Mouse (Mus musculus): Measurements from ENCODE around the gene Kdelc2. TPM values are rescaled to one million over a fixed set of nuclear protein-coding genes. Genes with fewer than 3 reads are reported as not detected.

The Kdelc2 gene
- total and polyA plus RNA-seq, 2 experiments from 2014 or later: 5.5 to 8.1 TPM

DNA sequence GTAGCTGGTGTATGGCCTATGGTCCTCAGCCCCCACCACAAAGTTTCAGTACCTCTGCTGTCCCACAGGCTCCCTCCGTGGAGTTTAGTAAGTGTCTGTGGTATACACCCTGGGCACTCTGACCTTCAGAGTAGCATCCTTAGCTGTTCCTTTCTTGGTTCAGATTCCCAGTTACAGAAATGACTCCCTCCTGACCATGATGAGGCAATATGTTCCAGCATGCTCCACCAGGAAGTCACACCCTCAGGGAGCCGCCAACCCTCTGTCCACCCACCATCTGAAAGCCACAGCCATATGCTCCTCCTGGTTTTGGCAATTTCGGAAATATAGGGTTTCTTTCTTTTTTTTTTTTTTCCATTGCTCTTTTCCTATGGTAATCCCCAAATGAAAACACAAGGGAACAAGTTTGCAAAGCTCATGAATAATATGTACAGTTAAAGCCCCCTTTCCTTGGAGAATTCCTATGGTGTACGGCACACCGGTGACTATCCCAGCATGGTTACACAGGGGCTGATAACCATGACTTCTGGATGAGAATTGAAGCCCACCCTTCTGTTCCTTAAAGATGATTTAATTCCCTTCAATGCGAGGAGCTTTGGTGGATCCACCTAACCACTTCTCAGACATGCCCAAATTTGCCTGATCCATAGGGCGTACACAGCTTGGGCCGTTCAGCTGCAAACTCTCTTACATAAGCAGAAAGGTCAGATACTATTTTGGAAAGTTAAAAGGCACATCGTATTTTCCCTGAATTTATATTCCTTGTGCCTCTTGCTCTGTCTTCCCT, 39.0 kb upstream of the Kdelc2 start:
- Histone ChIP-seq H3K27ac (no peak overlapping the region), H3K36me3 (ENCODE audit: insufficient read depth, low read length) (no peaks in the 10 kb centered on the region), H3K4me1 (ENCODE audit: insufficient read depth, low read length) (no peaks in the 10 kb centered on the region), H3K4me3 (ENCODE audit: low read length) (no peak overlapping the region), H3K9me3 (ENCODE audit: low read length) (no peaks in the 10 kb centered on the region), H3K27me3 (ENCODE audit: insufficient read depth, low read length) (no peaks in the 10 kb centered on the region), H3K4me2 (ENCODE audit: low read depth, low read length) (no peak overlapping the region), H3K9ac (replicated peaks; ENCODE audit: low read length) (no peak overlapping the region)
- WGBS: 92% methylated on average over 9 of the region's 9 CpGs
- TF ChIP-seq CTCF (IDR thresholded peaks at IDR 0.05; ENCODE audit: low read depth): no peak
- DNase-seq (ENCODE audit: low spot score) (no peak), ATAC-seq (no peak)

DNA sequence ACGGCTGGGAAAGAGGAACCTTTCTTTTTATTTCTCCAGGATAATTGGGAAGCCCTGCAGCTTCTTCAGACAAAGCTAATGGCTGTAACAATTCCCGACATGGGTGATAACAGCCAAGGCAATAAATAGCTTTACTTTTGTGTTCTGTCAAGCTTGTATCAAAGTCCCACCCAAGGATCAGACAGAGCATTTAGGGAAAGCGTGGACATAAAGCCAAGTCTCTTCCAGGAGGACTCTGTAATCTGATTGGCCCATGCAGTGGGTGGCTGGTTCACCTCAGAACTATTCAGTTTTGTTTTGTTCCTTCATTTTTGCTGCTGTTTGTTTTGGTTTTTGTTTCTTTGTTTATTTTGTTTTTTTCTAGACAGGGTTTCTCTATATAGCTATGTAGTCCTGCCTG, 38.1 kb upstream of the Kdelc2 start:
- no peak for TF ChIP-seq CTCF (IDR thresholded peaks at IDR 0.05; ENCODE audit: low read depth)
- no peaks in the 10 kb centered on the region for H3K4me1 ChIP-seq (ENCODE audit: insufficient read depth, low read length)
- H3K27me3 ChIP-seq (ENCODE audit: insufficient read depth, low read length): no peaks in the 10 kb centered on the region
- H3K4me3 ChIP-seq (ENCODE audit: low read length): no peak overlapping the region
- 64% methylated on average over 3 of the region's 3 CpGs for WGBS
- DNase-seq (ENCODE audit: low spot score) (no peak), ATAC-seq (no peak)
- H3K9me3 ChIP-seq (ENCODE audit: low read length): 0 out of 2 replicates have a peak, but pooled peaks cover under 1% of the 10 kb centered on the region
- no peak overlapping the region for H3K9ac ChIP-seq (replicated peaks; ENCODE audit: low read length)
- no peak overlapping the region for H3K4me2 ChIP-seq (ENCODE audit: low read depth, low read length)
- no peaks in the 10 kb centered on the region for H3K36me3 ChIP-seq (ENCODE audit: insufficient read depth, low read length)
- no peak overlapping the region for H3K27ac ChIP-seq

DNA sequence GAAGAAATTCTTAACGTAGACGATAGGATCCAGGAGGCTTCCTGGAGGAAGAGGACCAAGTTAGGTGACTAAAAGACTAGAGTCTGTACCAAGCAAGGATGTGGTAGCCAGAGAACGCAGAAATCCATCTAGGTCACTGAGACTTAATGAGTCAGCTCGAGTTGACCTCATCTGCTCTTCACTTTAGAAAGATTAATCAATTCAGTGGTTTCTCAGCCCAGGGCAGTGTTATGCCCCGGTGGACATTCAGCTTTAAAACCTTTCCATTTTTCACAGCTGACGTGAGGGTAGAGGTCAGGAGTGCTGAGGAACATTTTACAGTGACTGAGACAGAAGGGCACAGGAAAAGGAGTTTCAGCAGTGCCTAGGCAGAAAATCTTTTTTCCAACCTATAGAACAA, 37.4 kb upstream of the Kdelc2 start:
- Histone ChIP-seq H3K9me3 (ENCODE audit: low read length) (0 out of 2 replicates have a peak, but pooled peaks cover 4% of the 10 kb centered on the region), H3K9ac (replicated peaks; ENCODE audit: low read length) (no peak overlapping the region), H3K4me3 (ENCODE audit: low read length) (no peak overlapping the region), H3K4me2 (ENCODE audit: low read depth, low read length) (no peak overlapping the region), H3K27me3 (ENCODE audit: insufficient read depth, low read length) (no peaks in the 10 kb centered on the region), H3K36me3 (ENCODE audit: insufficient read depth, low read length) (no peaks in the 10 kb centered on the region), H3K4me1 (ENCODE audit: insufficient read depth, low read length) (no peaks in the 10 kb centered on the region), H3K27ac (no peak overlapping the region)
- no peak for TF ChIP-seq CTCF (IDR thresholded peaks at IDR 0.05; ENCODE audit: low read depth)
- no peak for ATAC-seq
- no peak for DNase-seq (ENCODE audit: low spot score)
- WGBS: 73% methylated on average over 6 of the region's 6 CpGs

DNA sequence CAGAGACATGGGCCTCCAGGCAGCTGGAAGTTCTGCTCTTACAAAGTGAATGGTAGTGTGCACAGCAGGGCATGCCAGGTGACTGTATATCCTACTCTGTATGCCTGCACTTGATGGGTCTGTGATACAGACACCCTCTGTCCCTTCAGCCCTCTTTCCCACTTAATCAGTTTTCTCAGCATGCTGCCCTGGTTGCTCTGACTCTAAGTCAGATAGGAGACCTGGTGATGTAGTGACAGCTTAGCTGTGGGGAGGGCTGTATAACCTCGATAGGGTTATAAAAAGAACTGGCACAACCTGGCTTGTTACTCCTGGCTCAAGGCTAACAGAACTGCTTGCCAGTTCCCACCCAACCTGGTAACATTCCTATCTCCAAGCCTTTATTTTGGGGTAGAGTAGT, 34.6 kb upstream of the Kdelc2 start:
- H3K9ac ChIP-seq (replicated peaks; ENCODE audit: low read length): no peak overlapping the region
- no peak overlapping the region for H3K27ac ChIP-seq
- WGBS: 81% methylated on average over 1 of the region's 1 CpGs

DNA sequence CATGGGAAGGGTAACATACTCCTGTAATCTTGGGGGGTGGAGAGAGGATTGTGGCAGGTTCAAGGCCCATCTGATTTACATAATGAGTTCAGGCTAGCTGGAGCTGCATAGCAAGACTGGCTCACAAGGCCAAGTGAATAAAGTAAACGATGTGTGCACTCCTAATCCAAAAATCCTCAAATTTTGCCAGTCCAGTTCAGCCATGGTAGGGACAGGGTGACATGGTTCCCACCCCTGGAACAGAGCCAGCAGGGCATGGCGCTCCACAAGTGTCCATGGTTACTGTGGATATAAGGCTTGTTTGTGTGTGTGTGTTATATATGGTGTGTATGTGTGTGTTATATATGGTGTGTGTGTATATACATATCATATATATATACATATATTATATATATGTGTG, 33.5 kb upstream of the Kdelc2 start:
- no peaks in the 10 kb centered on the region for H3K36me3 ChIP-seq (ENCODE audit: insufficient read depth, low read length)
- H3K4me3 ChIP-seq (ENCODE audit: low read length): no peak overlapping the region
- no peaks in the 10 kb centered on the region for H3K4me1 ChIP-seq (ENCODE audit: insufficient read depth, low read length)
- H3K4me2 ChIP-seq (ENCODE audit: low read depth, low read length): no peak overlapping the region
- no peak for TF ChIP-seq CTCF (IDR thresholded peaks at IDR 0.05; ENCODE audit: low read depth)
- H3K27me3 ChIP-seq (ENCODE audit: insufficient read depth, low read length): no peaks in the 10 kb centered on the region
- no peak overlapping the region for H3K27ac ChIP-seq
- 87% methylated on average over 2 of the region's 2 CpGs for WGBS
- DNase-seq (ENCODE audit: low spot score): no peak
- H3K9ac ChIP-seq (replicated peaks; ENCODE audit: low read length): no peak overlapping the region
- ATAC-seq: no peak
- H3K9me3 ChIP-seq (ENCODE audit: low read length): 0 out of 2 replicates have a peak, but pooled peaks cover 4% of the 10 kb centered on the region

More for the DNA sequence above, 34.6 kb upstream of the Kdelc2 start:
- no peak for ATAC-seq
- Histone ChIP-seq H3K27me3 (ENCODE audit: insufficient read depth, low read length) (no peaks in the 10 kb centered on the region), H3K4me2 (ENCODE audit: low read depth, low read length) (no peak overlapping the region), H3K9me3 (ENCODE audit: low read length) (0 out of 2 replicates have a peak, but pooled peaks cover 4% of the 10 kb centered on the region), H3K4me3 (ENCODE audit: low read length) (no peak overlapping the region), H3K36me3 (ENCODE audit: insufficient read depth, low read length) (no peaks in the 10 kb centered on the region), H3K4me1 (ENCODE audit: insufficient read depth, low read length) (no peaks in the 10 kb centered on the region)
- no peak for TF ChIP-seq CTCF (IDR thresholded peaks at IDR 0.05; ENCODE audit: low read depth)
- no peak for DNase-seq (ENCODE audit: low spot score)

DNA sequence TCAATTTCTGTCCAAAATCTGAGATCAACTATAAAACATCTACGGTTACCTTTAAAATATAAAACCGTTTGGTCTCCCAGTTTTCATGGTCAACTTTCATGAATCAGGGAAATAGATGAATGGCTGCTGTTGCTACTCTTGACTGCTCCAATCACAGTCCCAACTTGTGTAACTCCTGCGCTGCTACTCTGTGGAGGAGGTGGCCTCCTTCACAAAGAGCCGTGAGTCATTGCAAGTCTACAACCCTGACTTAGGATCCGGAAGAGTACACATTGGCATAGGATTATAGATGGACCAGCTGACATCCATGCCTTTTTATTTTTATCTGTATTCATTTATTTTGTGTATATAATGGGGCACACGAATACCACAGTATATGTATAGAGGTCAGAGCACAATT, 31.9 kb upstream of the Kdelc2 start:
- no peak for TF ChIP-seq CTCF (IDR thresholded peaks at IDR 0.05; ENCODE audit: low read depth)
- H3K27me3 ChIP-seq (ENCODE audit: insufficient read depth, low read length): no peaks in the 10 kb centered on the region
- no peaks in the 10 kb centered on the region for H3K36me3 ChIP-seq (ENCODE audit: insufficient read depth, low read length)
- WGBS: 93% methylated on average over 6 of the region's 6 CpGs
- no peak overlapping the region for H3K4me3 ChIP-seq (ENCODE audit: low read length)
- H3K9me3 ChIP-seq (ENCODE audit: low read length): 0 out of 2 replicates have a peak, but pooled peaks cover 4% of the 10 kb centered on the region
- no peak for ATAC-seq
- H3K9ac ChIP-seq (replicated peaks; ENCODE audit: low read length): no peak overlapping the region
- no peak overlapping the region for H3K4me2 ChIP-seq (ENCODE audit: low read depth, low read length)
- no peaks in the 10 kb centered on the region for H3K4me1 ChIP-seq (ENCODE audit: insufficient read depth, low read length)
- DNase-seq (ENCODE audit: low spot score): no peak
- no peak overlapping the region for H3K27ac ChIP-seq

DNA sequence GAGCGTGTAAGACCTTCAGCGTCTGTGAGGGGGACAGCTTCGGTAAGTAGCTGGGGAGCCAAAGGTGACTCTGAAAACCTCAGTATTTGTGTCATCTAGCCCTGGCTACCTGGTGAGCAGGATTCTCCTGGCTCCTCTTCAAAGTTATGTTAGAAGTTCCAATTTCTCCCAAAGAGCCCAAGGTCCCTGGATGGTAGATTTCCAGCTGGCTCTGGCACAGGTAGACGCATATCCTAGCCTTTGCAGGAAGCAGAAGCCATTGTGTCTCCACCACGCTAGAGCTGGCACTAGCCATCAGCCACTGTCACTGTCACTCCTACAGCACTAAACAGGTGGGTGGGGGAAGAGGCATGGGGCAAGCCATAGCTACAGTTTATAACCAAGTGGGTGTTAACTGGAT, 30.7 kb upstream of the Kdelc2 start:
- no peak for DNase-seq (ENCODE audit: low spot score)
- no peaks in the 10 kb centered on the region for H3K27me3 ChIP-seq (ENCODE audit: insufficient read depth, low read length)
- ATAC-seq: no peak

More for the DNA sequence above, 30.7 kb upstream of the Kdelc2 start:
- Histone ChIP-seq H3K27ac (no peak overlapping the region), H3K4me1 (ENCODE audit: insufficient read depth, low read length) (no peaks in the 10 kb centered on the region), H3K9ac (replicated peaks; ENCODE audit: low read length) (no peak overlapping the region), H3K9me3 (ENCODE audit: low read length) (0 out of 2 replicates have a peak, but pooled peaks cover 4% of the 10 kb centered on the region), H3K4me2 (ENCODE audit: low read depth, low read length) (no peak overlapping the region), H3K36me3 (ENCODE audit: insufficient read depth, low read length) (no peaks in the 10 kb centered on the region), H3K4me3 (ENCODE audit: low read length) (no peak overlapping the region)
- 85% methylated on average over 5 of the region's 5 CpGs for WGBS
- no peak for TF ChIP-seq CTCF (IDR thresholded peaks at IDR 0.05; ENCODE audit: low read depth)
